In the genomic region with DNA sequence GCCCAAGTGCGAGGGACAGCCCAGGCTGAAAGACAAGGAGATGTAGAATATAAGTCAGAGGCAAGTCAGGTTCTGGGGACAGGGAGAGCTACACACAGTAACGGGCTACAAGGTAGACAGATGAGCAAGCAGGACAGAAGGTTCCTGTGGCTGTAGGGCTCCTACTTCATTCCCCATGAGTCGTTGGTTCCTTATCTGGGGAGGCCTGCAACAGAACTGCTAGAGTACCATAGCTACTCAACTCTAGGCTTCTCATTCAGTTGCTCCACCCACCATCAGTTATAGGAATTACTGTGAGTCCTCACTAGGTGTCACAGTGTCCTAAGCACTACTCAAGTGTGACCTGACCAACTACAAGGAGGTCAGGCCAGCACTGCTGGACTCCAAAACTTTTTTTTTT, we compare ENCODE assay signal across 19 mouse cellular contexts. TPM values are rescaled to one million over a fixed set of nuclear protein-coding genes. Genes with fewer than 3 reads are reported as not detected.
DNase-seq lines count a peak whose midpoint lies in the region; ATAC-seq and TF ChIP-seq lines count a peak whose summit lies in the region.
"Had no signal": no experiment of that assay in that cellular context is flagged by ENCODE, and none has a peak within 500 bp of the region (broad histone marks: within the 10 kb centered on the region; RNA-seq: fewer than 3 reads in every experiment).

No protein-coding gene starts in this region.

- no peak overlapping the region for H3K4me2 ChIP-seq in stomach, embryonic 15.5 days
- H3K4me2 ChIP-seq in stomach, postnatal 0 days (replicated peaks; ENCODE audit: low read depth), result no peak overlapping the region
- peak overlapping the region; percentile 49 for H3K4me2 ChIP-seq in liver, embryonic 14.5 days (ENCODE audit: low read depth)
- H3K4me2 ChIP-seq: limb, embryonic 12.5 days; lung, embryonic 15.5 days; midbrain, embryonic 11.5 days; neural tube, embryonic 13.5 days had no signal

- no peaks in the 10 kb centered on the region for H3K27me3 ChIP-seq in stomach, embryonic 15.5 days (replicated peaks)
- H3K27me3 ChIP-seq in stomach, postnatal 0 days (ENCODE audit: control insufficient read depth, insufficient read depth, low read length), result no peaks in the 10 kb centered on the region
- H3K27me3 ChIP-seq in liver, embryonic 14.5 days (ENCODE audit: control insufficient read depth, insufficient read depth, low read length), result no peaks in the 10 kb centered on the region
- H3K27me3 ChIP-seq: limb, embryonic 12.5 days; lung, embryonic 15.5 days; neural tube, embryonic 13.5 days had no signal

- 74% methylated on average over 3 of the region's 3 CpGs for WGBS in stomach, embryonic 15.5 days
- 78% methylated on average over 3 of the region's 3 CpGs for WGBS in stomach, postnatal 0 days
- 21% methylated on average over 3 of the region's 3 CpGs for WGBS in liver, embryonic 14.5 days (ENCODE audit: insufficient replicate concordance)

- no peak overlapping the region for H3K9ac ChIP-seq in stomach, embryonic 15.5 days
- no peak overlapping the region for H3K9ac ChIP-seq in stomach, postnatal 0 days (ENCODE audit: low read length)
- peak overlapping the region; percentile 37 for H3K9ac ChIP-seq in liver, embryonic 14.5 days (replicated peaks)
- H3K9ac ChIP-seq: forebrain, postnatal 0 days; limb, embryonic 12.5 days; lung, embryonic 15.5 days; neural tube, embryonic 13.5 days had no signal

- H3K4me1 ChIP-seq in stomach, embryonic 15.5 days, result peaks cover 5% of the 10 kb centered on the region
- H3K4me1 ChIP-seq in stomach, postnatal 0 days (replicated peaks; ENCODE audit: control insufficient read depth, insufficient read depth), result peaks cover under 1% of the 10 kb centered on the region; the same call in 1 of the 2 replicates
- H3K4me1 ChIP-seq in liver, embryonic 14.5 days (replicated peaks; ENCODE audit: control insufficient read depth in 2 of 2, insufficient read depth in 2 of 2, low read length in 1 of 2), result peaks cover 23 to 32% of the 10 kb centered on the region in 2 experiments

- no peaks in the 10 kb centered on the region for H3K36me3 ChIP-seq in stomach, embryonic 15.5 days
- H3K36me3 ChIP-seq in stomach, postnatal 0 days (ENCODE audit: control insufficient read depth, insufficient read depth, low read length), result no peaks in the 10 kb centered on the region
- H3K36me3 ChIP-seq in liver, embryonic 14.5 days (replicated peaks; ENCODE audit: control insufficient read depth, insufficient read depth, low read depth), result no peaks in the 10 kb centered on the region
- H3K36me3 ChIP-seq: embryonic facial prominence, embryonic 10.5 days; hindbrain, embryonic 10.5 days; limb, embryonic 12.5 days; lung, embryonic 15.5 days; neural tube, embryonic 13.5 days had no signal

- peak; percentile 64; the same call in 1 of the 2 replicates for ATAC-seq in stomach, embryonic 15.5 days (ENCODE audit: insufficient read depth, low FRiP score, low read depth)
- no peak for ATAC-seq in stomach, postnatal 0 days (ENCODE audit: low FRiP score, low TSS enrichment)
- ATAC-seq in common myeloid progenitor, adult 5-6 weeks (replicated peaks; ENCODE audit: low read depth, poor library complexity, severe bottlenecking), result peak; percentile 71
- ATAC-seq in liver, embryonic 14.5 days (ENCODE audit: insufficient read depth), result peak; percentile 87
- no peak for ATAC-seq in activated CD4-positive, CD25-positive, alpha-beta regulatory T cell, adult 4 months
- ATAC-seq: forebrain, postnatal 0 days had no signal

- no peak overlapping the region for H3K27ac ChIP-seq in stomach, embryonic 15.5 days
- H3K27ac ChIP-seq in stomach, postnatal 0 days (replicated peaks), result no peak overlapping the region
- H3K27ac ChIP-seq in liver, embryonic 14.5 days, result peak overlapping the region; percentile 70
- H3K27ac ChIP-seq: embryonic facial prominence, embryonic 10.5 days; heart, adult 2 months; hindbrain, embryonic 10.5 days; limb, embryonic 12.5 days; lung, embryonic 15.5 days; neural tube, embryonic 13.5 days had no signal

- H3K4me3 ChIP-seq in stomach, embryonic 15.5 days (replicated peaks), result no peak overlapping the region
- no peak overlapping the region for H3K4me3 ChIP-seq in stomach, postnatal 0 days (ENCODE audit: low read depth, low read length)
- no peak overlapping the region; a peak in 1 of 4 replicates for H3K4me3 ChIP-seq in liver, embryonic 14.5 days (ENCODE audit: insufficient read depth in 1 of 2, low read depth in 2 of 2, low read length in 2 of 2)
- H3K4me3 ChIP-seq: embryonic facial prominence, embryonic 10.5 days; heart, adult 2 months; hindbrain, embryonic 10.5 days; limb, embryonic 12.5 days; lung, embryonic 15.5 days; neural tube, embryonic 13.5 days had no signal

- no peak for DNase-seq in stomach, postnatal 0 days (ENCODE audit: low spot score)
- peak; percentile 51 to 59 (median 54) for DNase-seq in liver, embryonic 14.5 days (ENCODE audit: low read depth in 3 of 3, low spot score in 3 of 3)
- no peak for DNase-seq in right cerebral cortex, postnatal 10 days (ENCODE audit: low spot score in 2 of 2)
- no peak for DNase-seq in adipocyte (ENCODE audit: low spot score)
- DNase-seq: cerebellum, adult 11-12 months; cerebellum, postnatal 36 days; forebrain, postnatal 0 days; heart, adult 2 months; layer of hippocampus, adult 9-11 months; thymus, postnatal 25 days had no signal

- TF ChIP-seq EP300 in stomach, postnatal 0 days (optimal IDR thresholded peaks at IDR 0.05), result no peak
- 0 out of 2 replicates have a peak, but pooled peaks have one; percentile 12 for TF ChIP-seq EP300 in liver, embryonic 14.5 days (IDR thresholded peaks at IDR 0.05; ENCODE audit: low read depth)

- no peaks in the 10 kb centered on the region for H3K9me3 ChIP-seq in stomach, embryonic 15.5 days
- H3K9me3 ChIP-seq in stomach, postnatal 0 days (ENCODE audit: control insufficient read depth, low read length), result no peaks in the 10 kb centered on the region
- H3K9me3 ChIP-seq in liver, embryonic 14.5 days (ENCODE audit: control insufficient read depth, low read length), result no peaks in the 10 kb centered on the region
- H3K9me3 ChIP-seq: embryonic facial prominence, embryonic 10.5 days; hindbrain, embryonic 10.5 days; limb, embryonic 12.5 days; lung, embryonic 15.5 days; neural tube, embryonic 13.5 days had no signal

- TF ChIP-seq CTCF in stomach, postnatal 0 days (IDR thresholded peaks at IDR 0.05; ENCODE audit: low read depth), result no peak
- peak; percentile 21; the same call in 1 of the 2 replicates for TF ChIP-seq CTCF in liver, embryonic 14.5 days (IDR thresholded peaks at IDR 0.05; ENCODE audit: low read depth)

RNA-seq across cellular contexts. Expression of a gene that starts 6.0 kb away (rescaled TPM):
- 70.5 and 75.9 TPM in 2 replicates for polyA plus RNA-seq in stomach, embryonic 15.5 days (2015; fragmentation: Nextera tagmentation; extraction: Ambion mirVana)
- polyA plus RNA-seq in stomach, postnatal 0 days (2015; fragmentation: Nextera tagmentation; extraction: Ambion mirVana), result 69.3 and 73.9 TPM in 2 replicates
- total RNA-seq in common myeloid progenitor, adult 5-6 weeks (2017), result 13.8 and 28.4 TPM in 2 replicates
- polyA plus RNA-seq in liver, embryonic 14.5 days (2012; rRNA removed), result 7.1 and 7.4 TPM in 2 replicates
- polyA plus RNA-seq in liver, embryonic 14.5 days (2014; fragmentation: Nextera tagmentation; extraction: Ambion mirVana), result 7.0 and 9.5 TPM in 2 replicates
- 10 to 100 TPM; 77.7 to 78.9 TPM for polyA plus RNA-seq in activated CD4-positive, CD25-positive, alpha-beta regulatory T cell, adult 4 months (2017; shearing (Covaris generic))

RNA-seq across cellular contexts. Expression of a gene that starts 49.1 kb away (rescaled TPM):
- 27.6 and 30.0 TPM in 2 replicates for polyA plus RNA-seq in stomach, embryonic 15.5 days (2015; fragmentation: Nextera tagmentation; extraction: Ambion mirVana)
- 19.4 and 20.9 TPM in 2 replicates for polyA plus RNA-seq in stomach, postnatal 0 days (2015; fragmentation: Nextera tagmentation; extraction: Ambion mirVana)
- total RNA-seq in common myeloid progenitor, adult 5-6 weeks (2017), result 6.4 and 8.4 TPM in 2 replicates
- 5.0 and 5.5 TPM in 2 replicates for polyA plus RNA-seq in liver, embryonic 14.5 days (2012; rRNA removed)
- 8.5 and 9.2 TPM in 2 replicates for polyA plus RNA-seq in liver, embryonic 14.5 days (2014; fragmentation: Nextera tagmentation; extraction: Ambion mirVana)
- polyA plus RNA-seq in activated CD4-positive, CD25-positive, alpha-beta regulatory T cell, adult 4 months (2017; shearing (Covaris generic)), result 10 to 100 TPM; 17.6 to 18.9 TPM

Comparison
In these comparisons a context has a peak if more than half of its experiments do, and no peak if none do; other contexts are left out.
1. ATAC-seq: peak in stomach, embryonic 15.5 days (single experiment), common myeloid progenitor, adult 5-6 weeks (single experiment) and liver, embryonic 14.5 days (single experiment); none in stomach, postnatal 0 days (single experiment) and activated CD4-positive, CD25-positive, alpha-beta regulatory T cell, adult 4 months (single experiment).
2. DNase-seq: peak in liver, embryonic 14.5 days (3 of 3); none in stomach, postnatal 0 days (single experiment), right cerebral cortex, postnatal 10 days (0 of 2) and adipocyte (single experiment).